Mouse (Mus musculus) B cell, adult 62 days (primary cell): ENCODE results near the gene Slc38a11. TPM values are rescaled to one million over a fixed set of nuclear protein-coding genes. Genes with fewer than 3 reads are reported as not detected.

ENCODE experiments used
- total RNA-seq: library from RNA; stranded (reverse); gene quantifications from 4 replicates; pipeline ENCODE4 v1.2.4, GENCODE M21; 2023

Slc38a11 gene
- total RNA-seq: not detected in 4 replicates

DNA sequence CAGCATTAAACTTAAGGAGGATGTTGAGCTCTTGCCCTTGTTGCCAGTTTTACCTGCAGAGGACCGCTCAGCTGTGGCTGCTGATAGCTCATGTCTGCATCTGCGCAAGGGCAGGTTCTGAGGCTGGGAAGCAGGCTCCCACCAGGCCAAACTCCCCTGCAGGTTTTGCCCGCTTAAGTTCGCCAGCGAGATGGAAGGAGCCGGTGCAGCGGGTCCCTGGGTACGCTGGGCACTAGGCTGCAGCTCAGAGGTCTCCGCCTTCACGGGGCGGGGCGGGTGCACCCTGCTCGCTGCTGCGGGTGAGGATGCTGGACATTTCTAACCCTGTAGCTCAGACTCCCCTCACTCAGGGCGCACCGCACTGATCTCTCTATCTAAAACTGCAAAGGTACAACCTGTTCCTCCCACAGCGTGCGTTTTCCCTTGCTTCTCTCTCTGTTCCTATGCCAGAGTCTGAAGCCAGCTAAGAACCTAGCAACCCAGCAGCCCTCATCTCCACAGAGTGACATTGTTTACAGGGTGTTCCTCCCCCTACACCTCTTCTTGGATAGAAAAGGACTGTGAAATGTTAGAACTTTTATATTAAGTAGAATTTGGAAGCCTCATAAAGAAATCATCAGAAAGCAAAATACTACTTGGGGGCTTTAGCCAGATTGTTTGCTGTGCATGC, at the start of gene Slc38a11:
Slc38a11 (minus strand) TSS at position 207 of the 670 bp plus-strand sequence.

Other genes starting within 250 kb of the Slc38a11 start
- gene Cobll1, start 124.6 kb downstream of the Slc38a11 start, total RNA-seq: 72.0 to 81.1 TPM (median 77.4 TPM) in 4 replicates
- not detected in 4 replicates for gene Scn3a, start 203.6 kb upstream of the Slc38a11 start, total RNA-seq